Mouse (Mus musculus) CD4-positive, CD25-positive, alpha-beta regulatory T cell, adult 9 weeks (primary cell): ENCODE measurements around the gene Ak3. TPM values are rescaled to one million over a fixed set of nuclear protein-coding genes. Genes with fewer than 3 reads are reported as not detected.

ENCODE experiments used
- polyA plus RNA-seq: library from polyadenylated mRNA; unstranded; fragments of 100-300 nt; shearing (Covaris generic); gene quantifications from one replicate; pipeline ENCODE4 v1.2.1, GENCODE M21; 2017

Gene Ak3
- polyA plus RNA-seq = 12.6 TPM

DNA sequence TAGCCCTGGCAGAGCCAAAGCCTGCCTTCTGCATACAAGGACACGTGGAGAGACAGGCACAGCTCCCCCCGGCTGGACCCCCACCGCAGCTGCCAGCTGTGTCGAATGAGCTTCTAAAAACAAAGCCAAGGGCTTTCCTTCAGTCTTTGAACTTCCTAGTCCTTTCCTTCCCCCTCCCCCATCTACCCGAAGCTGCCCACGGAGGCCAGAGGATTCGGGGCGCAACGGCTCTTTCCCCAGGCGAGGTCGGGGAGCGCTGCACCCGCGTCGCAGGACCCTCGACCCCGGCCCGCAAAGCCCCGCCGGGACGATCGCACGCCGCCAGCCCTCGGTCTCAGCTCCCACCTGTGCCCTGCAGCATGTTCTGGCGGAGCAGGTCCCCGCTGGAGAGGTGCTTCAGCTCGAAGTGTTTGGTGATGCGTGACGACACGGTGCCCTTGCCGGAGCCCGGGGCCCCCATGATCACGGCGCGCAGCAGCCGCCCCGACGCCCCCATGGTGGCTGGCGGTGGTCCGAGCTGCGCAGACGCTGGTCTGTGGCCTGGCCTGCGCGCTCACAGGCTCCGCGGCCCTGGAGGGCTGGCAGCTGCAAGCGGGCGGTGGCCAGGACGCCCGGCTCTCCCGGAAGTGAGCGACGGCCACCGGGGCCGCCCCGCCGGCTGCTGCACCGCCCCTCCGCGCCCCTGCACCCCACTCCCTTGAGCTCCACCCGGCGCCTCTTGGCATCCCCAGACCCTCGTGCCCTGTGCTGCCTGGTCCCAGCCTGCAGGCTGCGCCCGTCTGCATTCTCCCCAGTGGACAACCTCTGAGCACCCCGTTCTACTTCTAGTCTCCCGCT, at the start of gene Ak3:
TSS of gene Ak3 (minus strand) at position 628 of the 837 bp plus-strand sequence.

DNA sequence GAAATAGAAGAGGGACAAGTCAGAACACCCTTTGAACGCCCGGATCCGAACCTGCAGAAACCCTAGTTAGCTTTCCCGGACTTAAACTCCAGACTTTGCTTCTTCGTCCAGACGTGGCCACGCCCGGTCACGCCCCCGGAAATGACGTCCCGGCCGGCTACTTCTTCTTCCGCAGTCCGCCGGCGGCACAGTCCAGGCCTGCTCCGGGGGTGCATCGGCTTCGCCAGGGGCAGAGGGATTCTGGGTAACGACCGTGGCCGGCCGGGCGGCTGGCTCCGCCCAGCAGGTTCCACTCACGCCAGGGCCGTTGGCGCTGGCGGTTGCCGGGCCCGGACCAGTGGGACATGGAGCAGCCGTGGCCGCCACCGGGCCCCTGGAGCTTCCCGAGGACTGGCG, 57.6 kb downstream of the Ak3 start, which contains the start of gene Cdc37l1:
TSS of gene Cdc37l1 (plus strand) at position 159 of the 396 bp plus-strand sequence.

Other genes starting within 250 kb of the Ak3 start
- not detected for gene Slc1a1, start 212.9 kb downstream of the Ak3 start, polyA plus RNA-seq
- 0.72 TPM for gene Plpp6, start 84.0 kb downstream of the Ak3 start, polyA plus RNA-seq
- gene 4430402I18Rik, start 80.2 kb downstream of the Ak3 start, polyA plus RNA-seq = 0.50 TPM
- gene Cdc37l1, start 57.6 kb downstream of the Ak3 start, polyA plus RNA-seq = 34.6 TPM
- gene Rcl1, start 53.4 kb upstream of the Ak3 start, polyA plus RNA-seq = 50.2 TPM
- 9.6 TPM for gene Jak2, start 203.9 kb upstream of the Ak3 start, polyA plus RNA-seq